Mouse (Mus musculus) lung, postnatal 25 days (tissue): ENCODE data around the gene Tshz2.
"Not testable (repeated sequence)": the region's sequence is repeated elsewhere in the genome, so short reads cannot be mapped to it uniquely, and the experiment has no call there.

Experiments
- DNase-seq: peaks from one replicate; pipeline ENCODE4 v3.0.0; 2022; ENCODE audit warnings: low spot score

Gene Tshz2

GRCm38 (mm10) chr2:169758120-169758519 is 125.3 kb downstream of the Tshz2 start:
- no peak for DNase-seq

- DNase-seq: no peak
Measured at GRCm38 (mm10) chr2:169760117-169760516, 127.3 kb downstream of the Tshz2 start.

- no peak for DNase-seq
Measured at GRCm38 (mm10) chr2:169761726-169762125, 128.9 kb downstream of the Tshz2 start.

- no peak for DNase-seq
Measured at GRCm38 (mm10) chr2:169762301-169762700, 129.5 kb downstream of the Tshz2 start.

GRCm38 (mm10) chr2:169763716-169764115 is 130.9 kb downstream of the Tshz2 start:
- no peak for DNase-seq

- DNase-seq: no peak
Measured at GRCm38 (mm10) chr2:169766247-169766646, 133.4 kb downstream of the Tshz2 start.

GRCm38 (mm10) chr2:169767281-169767680 is 134.5 kb downstream of the Tshz2 start:
- no peak for DNase-seq

GRCm38 (mm10) chr2:169775078-169775477 is 142.3 kb downstream of the Tshz2 start:
- DNase-seq: no peak

GRCm38 (mm10) chr2:169777242-169777641 is 144.4 kb downstream of the Tshz2 start:
- peak; percentile 36 for DNase-seq

GRCm38 (mm10) chr2:169777764-169778163 is 145.0 kb downstream of the Tshz2 start:
- no peak for DNase-seq

- no peak for DNase-seq
Measured at GRCm38 (mm10) chr2:169778740-169779345, 146.0 kb downstream of the Tshz2 start.

- not testable (repeated sequence) for DNase-seq
Measured at GRCm38 (mm10) chr2:169781671-169782070, 148.9 kb downstream of the Tshz2 start.

GRCm38 (mm10) chr2:169782874-169783680 is 150.3 kb downstream of the Tshz2 start:
- DNase-seq: no peak

- no peak for DNase-seq
Measured at GRCm38 (mm10) chr2:169783681-169784033, 150.8 kb downstream of the Tshz2 start.

- no peak for DNase-seq
Measured at GRCm38 (mm10) chr2:169787381-169787780, 154.6 kb downstream of the Tshz2 start.

GRCm38 (mm10) chr2:169787906-169788305 is 155.1 kb downstream of the Tshz2 start:
- no peak for DNase-seq

- peak; percentile 87 for DNase-seq
Measured at GRCm38 (mm10) chr2:169790439-169791131, 157.8 kb downstream of the Tshz2 start.

GRCm38 (mm10) chr2:169792706-169793105 is 159.9 kb downstream of the Tshz2 start:
- DNase-seq: no peak

GRCm38 (mm10) chr2:169802241-169802640 is 169.4 kb downstream of the Tshz2 start:
- DNase-seq: no peak

GRCm38 (mm10) chr2:169804380-169804779 is 171.6 kb downstream of the Tshz2 start:
- DNase-seq: no peak

- no peak for DNase-seq
Measured at GRCm38 (mm10) chr2:169805545-169805944, 172.7 kb downstream of the Tshz2 start.

GRCm38 (mm10) chr2:169811589-169811988 is 178.8 kb downstream of the Tshz2 start:
- DNase-seq: no peak

- DNase-seq: no peak
Measured at GRCm38 (mm10) chr2:169812055-169812454, 179.2 kb downstream of the Tshz2 start.
